Mouse (Mus musculus) ES-E14 (cell line): Measurements from ENCODE around the gene Setmar.

Source experiments
- CHD2 ChIP-seq: IDR thresholded peaks from 2 replicates; pipeline ENCODE4 v1.6.1; 2014; ENCODE audit warnings: mild to moderate bottlenecking, low read depth, low read length, inconsistent platforms
- MAFK ChIP-seq: IDR thresholded peaks from 2 replicates; pipeline ENCODE4 v1.6.1; 2014; ENCODE audit warnings: mild to moderate bottlenecking, low read depth, low read length, inconsistent platforms; ENCODE audit not compliant: insufficient read depth

DNA sequence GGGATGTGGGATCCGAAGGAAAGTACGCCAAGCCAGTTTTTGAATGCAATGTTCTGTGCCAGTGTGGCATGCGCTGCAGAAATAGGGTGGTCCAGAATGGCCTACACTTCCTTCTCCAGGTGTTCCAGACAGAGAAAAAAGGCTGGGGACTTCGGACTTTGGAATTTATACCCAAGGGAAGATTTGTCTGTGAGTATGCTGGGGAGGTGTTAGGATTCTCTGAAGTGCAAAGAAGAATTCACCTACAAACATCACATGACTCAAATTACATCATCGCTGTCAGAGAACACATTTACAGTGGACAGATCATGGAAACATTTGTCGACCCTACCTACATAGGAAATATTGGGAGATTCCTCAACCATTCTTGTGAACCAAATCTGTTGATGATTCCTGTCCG is 11.0 kb downstream of the Setmar start:
- TF ChIP-seq MAFK (no peak), CHD2 (no peak)
